9 mouse cellular contexts compared by ENCODE assay signal in the genomic region with DNA sequence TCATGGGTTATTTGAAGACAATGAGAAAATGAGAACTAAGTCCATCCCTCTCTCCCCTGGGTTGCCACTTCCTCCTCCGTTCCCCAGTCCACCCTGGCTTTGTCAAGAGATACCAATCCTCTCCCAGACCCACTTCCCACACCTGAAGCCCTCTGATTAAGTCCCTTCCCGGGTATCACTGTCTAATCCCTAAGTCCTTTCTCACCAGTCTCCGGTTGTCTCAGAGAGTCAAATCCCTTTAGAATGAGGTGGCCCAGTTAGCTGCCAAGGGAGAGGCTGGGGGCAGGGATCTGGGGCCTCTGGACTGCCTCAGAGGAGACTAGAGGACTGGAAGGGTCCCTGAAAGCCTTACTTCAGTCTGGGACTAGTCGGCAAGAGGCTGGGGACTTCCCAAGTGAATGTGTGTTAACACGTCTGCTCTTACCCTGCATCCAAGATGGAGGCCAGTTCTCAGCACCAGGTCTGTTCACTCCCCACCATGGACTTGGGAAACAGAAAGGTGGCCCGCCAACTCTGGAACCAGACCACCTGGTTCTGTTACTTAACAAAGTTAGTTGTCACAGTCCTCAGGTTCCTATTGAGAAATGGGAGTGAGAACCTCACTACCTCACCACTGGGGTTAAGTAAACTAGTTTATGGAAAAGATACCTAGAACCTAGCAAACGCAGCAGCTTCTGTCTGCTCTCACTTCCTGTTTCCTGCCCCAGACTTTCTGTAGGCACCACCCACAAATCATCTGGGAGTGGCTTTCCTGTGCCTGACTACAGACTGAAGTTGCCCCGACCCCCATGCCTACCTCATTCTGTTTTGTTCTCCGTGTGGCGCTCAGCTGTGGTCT. TPM values are rescaled to one million over a fixed set of nuclear protein-coding genes. Genes with fewer than 3 reads are reported as not detected.
A peak's percentile ranks its signal among the peaks of the same experiment; 100 is the strongest.
DNase-seq lines count a peak whose midpoint lies in the region; ATAC-seq and TF ChIP-seq lines count a peak whose summit lies in the region.
"Had no signal": no experiment of that assay in that cellular context is flagged by ENCODE, and none has a peak within 500 bp of the region (broad histone marks: within the 10 kb centered on the region; RNA-seq: fewer than 3 reads in every experiment).

A gene (minus strand): TSS at position 674 of the 838 bp plus-strand sequence.

- peak; percentile 28; the same call in 1 of the 2 replicates for ATAC-seq in erythroid progenitor cell, adult 5-6 weeks (replicated peaks; ENCODE audit: low FRiP score, poor library complexity, severe bottlenecking)
- peak; percentile 16; the same call in 1 of the 2 replicates for ATAC-seq in liver, postnatal 0 days
- no peak for ATAC-seq in midbrain, embryonic 11.5 days (ENCODE audit: low FRiP score)
- no peak for ATAC-seq in kidney, embryonic 16.5 days (ENCODE audit: low FRiP score, low TSS enrichment)
- ATAC-seq: forebrain, postnatal 0 days had no signal

- H3K4me1 ChIP-seq in liver, postnatal 0 days (ENCODE audit: insufficient read depth) = peaks cover 35% of the 10 kb centered on the region
- no peaks in the 10 kb centered on the region for H3K4me1 ChIP-seq in midbrain, embryonic 11.5 days (ENCODE audit: control insufficient read depth, insufficient read depth, low read length)
- H3K4me1 ChIP-seq in kidney, embryonic 16.5 days (ENCODE audit: insufficient read depth, low read length) = peaks cover 3% of the 10 kb centered on the region; the same call in 1 of the 2 replicates

- no peaks in the 10 kb centered on the region for H3K36me3 ChIP-seq in liver, postnatal 0 days (replicated peaks; ENCODE audit: insufficient read depth, low read length)
- no peaks in the 10 kb centered on the region for H3K36me3 ChIP-seq in midbrain, embryonic 11.5 days (ENCODE audit: control insufficient read depth, insufficient read depth, low read length)
- no peaks in the 10 kb centered on the region for H3K36me3 ChIP-seq in kidney, embryonic 16.5 days (ENCODE audit: insufficient read depth, low read length)

- WGBS in liver, postnatal 0 days (ENCODE audit: insufficient replicate concordance) = 55% methylated on average over 10 of the region's 10 CpGs
- 71% methylated on average over 10 of the region's 10 CpGs for WGBS in midbrain, embryonic 11.5 days
- WGBS in kidney, embryonic 16.5 days = 80% methylated on average over 10 of the region's 10 CpGs

- no peak for TF ChIP-seq CTCF in liver, postnatal 0 days (IDR thresholded peaks at IDR 0.05; ENCODE audit: low read depth)

- H3K4me3 ChIP-seq in liver, postnatal 0 days (ENCODE audit: low read depth, low read length) = no peak within 1 kb of the TSS
- H3K4me3 ChIP-seq in midbrain, embryonic 11.5 days (ENCODE audit: low read depth, low read length) = no peak within 1 kb of the TSS
- H3K4me3 ChIP-seq in kidney, embryonic 16.5 days (ENCODE audit: low read length) = no peak within 1 kb of the TSS

- H3K9me3 ChIP-seq in liver, postnatal 0 days (ENCODE audit: low read length) = 0 out of 2 replicates have a peak, but pooled peaks cover 2% of the 10 kb centered on the region
- H3K9me3 ChIP-seq in midbrain, embryonic 11.5 days (ENCODE audit: control insufficient read depth, low read length) = peaks cover 3% of the 10 kb centered on the region; the same call in 1 of the 2 replicates
- H3K9me3 ChIP-seq in kidney, embryonic 16.5 days (ENCODE audit: low read length) = peaks cover 16% of the 10 kb centered on the region

- TF ChIP-seq EP300 in liver, postnatal 0 days (IDR thresholded peaks at IDR 0.05; ENCODE audit: low read depth) = no peak

- peak; percentile 61 for DNase-seq in retina, adult 2 months (ENCODE audit: low read depth, low spot score)
- DNase-seq in retina, embryonic 14.5 days (ENCODE audit: low spot score) = no peak
- DNase-seq in liver, postnatal 0 days = peak; percentile 44
- peak; percentile 19 to 40 for DNase-seq in thymus, postnatal 36 days
- DNase-seq in kidney, postnatal 4 days = no peak
- DNase-seq in midbrain, embryonic 11.5 days (ENCODE audit: low spot score, missing footprints) = no peak
- DNase-seq: forebrain, postnatal 0 days had no signal

- H3K4me2 ChIP-seq in liver, postnatal 0 days (ENCODE audit: low read depth, low read length) = peak within 1 kb of the TSS; percentile 0; the same call in 1 of the 2 replicates
- H3K4me2 ChIP-seq in midbrain, embryonic 11.5 days = no peak within 1 kb of the TSS
- H3K4me2 ChIP-seq in kidney, embryonic 16.5 days (replicated peaks; ENCODE audit: low read depth, low read length) = no peak within 1 kb of the TSS

- H3K27ac ChIP-seq in liver, postnatal 0 days (ENCODE audit: low read depth) = no peak within 1 kb of the TSS
- no peak within 1 kb of the TSS for H3K27ac ChIP-seq in midbrain, embryonic 11.5 days (ENCODE audit: low read depth, low read length)
- no peak within 1 kb of the TSS for H3K27ac ChIP-seq in kidney, embryonic 16.5 days (ENCODE audit: low read length)

- H3K9ac ChIP-seq in liver, postnatal 0 days (replicated peaks) = no peak within 1 kb of the TSS
- H3K9ac ChIP-seq in midbrain, embryonic 11.5 days (ENCODE audit: low read length) = no peak within 1 kb of the TSS
- no peak within 1 kb of the TSS for H3K9ac ChIP-seq in kidney, embryonic 16.5 days (replicated peaks; ENCODE audit: low read length)
- H3K9ac ChIP-seq: forebrain, postnatal 0 days had no signal

- H3K27me3 ChIP-seq in liver, postnatal 0 days (ENCODE audit: insufficient read depth, low read length) = no peaks in the 10 kb centered on the region
- H3K27me3 ChIP-seq in midbrain, embryonic 11.5 days (ENCODE audit: control insufficient read depth, insufficient read depth, low read length) = 0 out of 2 replicates have a peak, but pooled peaks cover under 1% of the 10 kb centered on the region
- H3K27me3 ChIP-seq in kidney, embryonic 16.5 days (ENCODE audit: insufficient read depth, low read length) = peaks cover 9% of the 10 kb centered on the region; the same call in 1 of the 2 replicates

RNA-seq across cellular contexts. Expression of the gene that starts here (rescaled TPM):
- total RNA-seq in erythroid progenitor cell, adult 5-6 weeks (2015; ENCODE audit: low replicate concordance) = 13.0 and 17.6 TPM in 2 replicates
- total RNA-seq in erythroid progenitor cell, adult 5-6 weeks (2017; ENCODE audit: low replicate concordance) = 41.5 and 46.1 TPM in 2 replicates
- 48.0 and 54.2 TPM in 2 replicates for polyA plus RNA-seq in liver, postnatal 0 days (2015; fragmentation: Nextera tagmentation; extraction: Ambion mirVana)
- polyA plus RNA-seq in midbrain, embryonic 11.5 days (2014; fragmentation: Nextera tagmentation; extraction: Ambion mirVana) = 1.9 TPM in 2 replicates
- polyA plus RNA-seq in kidney, embryonic 16.5 days (2015; fragmentation: Nextera tagmentation; extraction: Ambion mirVana) = 1.5 and 2.1 TPM in 2 replicates

Comparison
In these comparisons a context has a peak if more than half of its experiments do, and no peak if none do; other contexts are left out.
1. RNA of the gene that starts here (polyA plus RNA-seq): 48.0 to 54.2 TPM in liver, postnatal 0 days; 1.9 TPM in midbrain, embryonic 11.5 days and 1.5 to 2.1 TPM in kidney, embryonic 16.5 days; every median in the first group is over 10 times any median in the second.
2. DNase-seq: peak in retina, adult 2 months (single experiment), liver, postnatal 0 days (single experiment) and thymus, postnatal 36 days (2 of 2); none in retina, embryonic 14.5 days (single experiment), kidney, postnatal 4 days (0 of 2) and midbrain, embryonic 11.5 days (single experiment).
3. ATAC-seq: peak in erythroid progenitor cell, adult 5-6 weeks (single experiment) and liver, postnatal 0 days (single experiment); none in midbrain, embryonic 11.5 days (single experiment) and kidney, embryonic 16.5 days (single experiment).